Mouse (Mus musculus) olfactory bulb, adult 2 months (tissue): ENCODE measurements around the gene Wdr17.

Experiments used
- CTCF ChIP-seq: fragments of 200-500 bp; IDR thresholded peaks from 2 replicates; pipeline ENCODE4 v1.5.1; 2012; ENCODE audit warnings: low read depth, mild to moderate bottlenecking, low read length, moderate library complexity; ENCODE audit not compliant: insufficient read depth
- POLR2A ChIP-seq: fragments of 200-500 bp; IDR thresholded peaks from 2 replicates; pipeline ENCODE4 v1.6.1; 2012; ENCODE audit warnings: mild to moderate bottlenecking, low read depth, low read length, moderate library complexity; ENCODE audit not compliant: insufficient read depth

DNA sequence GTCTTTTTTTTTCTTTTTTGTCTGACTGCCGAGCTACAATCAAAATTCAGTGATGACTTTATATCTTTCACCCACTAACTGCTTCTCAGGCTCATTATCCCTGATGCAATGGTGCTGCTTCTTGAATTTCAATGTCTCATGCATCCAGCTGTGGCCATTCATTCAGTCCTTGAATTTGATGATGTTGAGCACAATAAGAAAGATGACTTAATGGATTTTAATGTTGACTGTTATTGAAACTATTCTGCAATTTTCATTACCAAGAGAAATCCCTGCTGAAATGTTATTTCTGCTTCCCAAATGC lies 22.3 kb downstream of the Wdr17 start:
- no peak for TF ChIP-seq POLR2A
- no peak for TF ChIP-seq CTCF
